Mouse (Mus musculus) liver, embryonic 14.5 days (tissue): ENCODE measurements around the gene Casp7. TPM values are rescaled to one million over a fixed set of nuclear protein-coding genes. Genes with fewer than 3 reads are reported as not detected.

Experiments
- ATAC-seq: fragments of 200-750 bp; cut with Nextera tagmentation; 2 replicates; pipeline ENCODE4 v1.8.0; 2017; ENCODE audit warnings: moderate number of reproducible peaks, mild to moderate bottlenecking, moderate library complexity; ENCODE audit not compliant: insufficient read depth
- DNase-seq, 3 experiments: peaks; one replicate each; pipeline ENCODE4 v3.0.0-alpha.2; 2012 to 2013; ENCODE audit warnings: low read depth in 3 of 3, low spot score in 3 of 3
- H3K27ac ChIP-seq: fragments of 300-500 bp; sonication (generic); 2 replicates; pipeline ENCODE4 v1.5.1; 2014; ENCODE audit warnings: moderate library complexity, mild to moderate bottlenecking, control low read depth, inconsistent platforms
- H3K27me3 ChIP-seq: fragments of 300-500 bp; sonication (generic); 2 replicates; pipeline ENCODE4 v1.6.1; 2014; ENCODE audit warnings: mild to moderate bottlenecking, low read length, moderate library complexity; ENCODE audit not compliant: control insufficient read depth, insufficient read depth
- H3K36me3 ChIP-seq: fragments of 300-500 bp; sonication (generic); replicated peaks from 2 replicates; pipeline ENCODE4 v1.6.1; 2014; ENCODE audit warnings: low read depth; ENCODE audit not compliant: control insufficient read depth, insufficient read depth
- H3K4me1 ChIP-seq, 2 experiments: fragments of 200-500 bp in 1 of 2; fragments of 300-500 bp in 1 of 2; sonication (generic) in 1 of 2; replicated peaks; 2 replicates each; pipeline ENCODE4 v1.6.1; 2012 to 2014; ENCODE audit warnings: antibody characterized with exemption in 1 of 2, inconsistent platforms in 1 of 2, low read length in 1 of 2; ENCODE audit not compliant: control insufficient read depth in 2 of 2, insufficient read depth in 2 of 2
- H3K4me2 ChIP-seq: fragments of 300-500 bp; sonication (generic); 2 replicates; pipeline ENCODE4 v1.6.1; 2014; ENCODE audit warnings: low read depth, mild to moderate bottlenecking, control low read depth, moderate library complexity
- H3K4me3 ChIP-seq, 2 experiments: fragments of 200-500 bp in 1 of 2; fragments of 300-500 bp in 1 of 2; sonication (generic) in 1 of 2; 2 replicates each; pipeline ENCODE4 v1.5.1; 2012 to 2014; ENCODE audit warnings: low read depth in 2 of 2, low read length in 2 of 2, mild to moderate bottlenecking in 2 of 2, control low read depth in 1 of 2, inconsistent platforms in 1 of 2, moderate library complexity in 1 of 2; ENCODE audit not compliant: insufficient read depth in 1 of 2
- H3K9ac ChIP-seq: fragments of 300-500 bp; sonication (generic); replicated peaks from 2 replicates; pipeline ENCODE4 v1.6.1; 2014; ENCODE audit warnings: mild to moderate bottlenecking, control low read depth, moderate library complexity
- H3K9me3 ChIP-seq: fragments of 300-500 bp; sonication (generic); 2 replicates; pipeline ENCODE4 v1.6.1; 2016; ENCODE audit warnings: low read length, mixed read lengths; ENCODE audit not compliant: control insufficient read depth
- CTCF ChIP-seq: IDR thresholded peaks from 2 replicates; pipeline ENCODE4 v1.5.1; 2016; ENCODE audit warnings: antibody characterized with exemption, low read depth, control low read depth
- EP300 ChIP-seq: IDR thresholded peaks from 2 replicates; pipeline ENCODE4 v1.6.1; 2016; ENCODE audit warnings: antibody characterized with exemption, low read depth
- WGBS: fragments of 180-500 bp; shearing (Covaris S2); extraction: QIAGEN DNeasy Blood & Tissue Kit; methylation state at CpG from one replicate; pipeline ENCODE4 v1.1.7; 2014; ENCODE audit not compliant: insufficient replicate concordance; 5-methylcytosine and 5-hydroxymethylcytosine counted together
- polyA plus RNA-seq, 2 experiments: library from polyadenylated mRNA; depleted of rRNA in 1 of 2; stranded (reverse) in 1 of 2; unstranded in 1 of 2; fragments of >200 nt; fragmentation: Nextera tagmentation in 1 of 2; extraction: Ambion mirVana in 1 of 2; gene quantifications; 2 replicates each; pipeline versions ENCODE4 v1.2.1 to v1.2.3; 2012 to 2014

Casp7 gene
- polyA plus RNA-seq, 2 experiments, result 9.5 to 13.2 TPM

GRCm38 (mm10) chr19:56452421-56452820, 55.5 kb downstream of the Casp7 start:
- 68% methylated on average over 2 of the region's 2 CpGs for WGBS
- Histone ChIP-seq H3K9me3 (no peaks in the 10 kb centered on the region), H3K27me3 (no peaks in the 10 kb centered on the region; the same call in 1 of the 2 replicates), H3K9ac (no peak overlapping the region), H3K36me3 (no peaks in the 10 kb centered on the region), H3K4me3 (no peak overlapping the region), H3K4me1 (no peaks in the 10 kb centered on the region), H3K4me2 (no peak overlapping the region), H3K27ac (no peak overlapping the region)
- no peak for TF ChIP-seq EP300
- no peak for TF ChIP-seq CTCF
- ATAC-seq, result no peak
- no peak for DNase-seq

DNA sequence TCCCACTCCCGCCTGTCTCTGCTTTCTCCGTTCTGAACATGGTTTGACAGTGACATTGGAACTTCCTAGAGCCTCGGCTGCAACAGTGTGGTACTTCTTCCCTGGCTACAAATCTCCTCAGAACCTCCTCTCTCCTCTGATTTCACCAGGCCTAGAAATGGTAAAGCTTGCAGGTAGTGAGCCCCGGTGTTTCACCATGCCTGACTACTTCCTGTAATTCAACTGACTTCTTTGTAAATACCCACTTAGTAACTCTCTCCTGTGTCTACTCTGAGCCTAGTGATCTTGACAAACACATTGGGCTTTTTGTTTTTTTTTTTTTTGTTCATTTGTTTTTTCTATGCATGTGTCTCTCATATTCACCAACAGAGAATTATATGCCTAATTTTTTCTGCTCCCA, 57.9 kb downstream of the Casp7 start:
- ATAC-seq, result no peak
- no peak overlapping the region for H3K27ac ChIP-seq
- no peaks in the 10 kb centered on the region for H3K9me3 ChIP-seq
- no peak overlapping the region for H3K4me2 ChIP-seq
- no peak overlapping the region for H3K4me3 ChIP-seq
- no peaks in the 10 kb centered on the region; the same call in 1 of the 2 replicates for H3K27me3 ChIP-seq
- H3K4me1 ChIP-seq, result no peaks in the 10 kb centered on the region
- 43% methylated on average over 4 of the region's 4 CpGs for WGBS
- no peaks in the 10 kb centered on the region for H3K36me3 ChIP-seq
- no peak for TF ChIP-seq CTCF
- DNase-seq, result no peak
- no peak overlapping the region for H3K9ac ChIP-seq

DNA sequence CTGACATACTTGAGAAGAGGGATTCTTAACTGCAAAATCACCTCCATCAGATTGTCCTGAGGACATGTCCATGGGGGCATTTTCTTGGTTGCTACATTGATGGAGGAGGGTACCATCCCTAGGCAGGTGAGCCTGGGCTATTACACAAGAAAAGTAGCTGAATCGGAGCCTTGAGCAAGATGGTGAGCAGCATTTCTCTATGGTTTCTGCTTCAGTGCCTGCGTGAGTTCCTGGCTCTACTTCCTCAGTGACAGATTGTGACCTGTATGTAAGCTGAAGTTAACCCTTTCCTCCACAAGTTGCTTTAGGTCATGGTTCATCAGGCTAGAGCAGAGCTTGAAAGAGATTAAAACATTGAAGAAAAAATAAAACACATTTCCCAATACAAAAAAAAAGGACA, 58.4 kb downstream of the Casp7 start:
- ATAC-seq (no peak), DNase-seq (no peak)
- Histone ChIP-seq H3K27me3 (no peaks in the 10 kb centered on the region), H3K4me3 (no peak overlapping the region), H3K4me1 (no peaks in the 10 kb centered on the region), H3K9me3 (no peaks in the 10 kb centered on the region), H3K36me3 (no peaks in the 10 kb centered on the region), H3K4me2 (no peak overlapping the region), H3K27ac (no peak overlapping the region), H3K9ac (no peak overlapping the region)
- 15% methylated on average over 2 of the region's 2 CpGs for WGBS
- TF ChIP-seq CTCF, result no peak
- TF ChIP-seq EP300, result no peak

DNA sequence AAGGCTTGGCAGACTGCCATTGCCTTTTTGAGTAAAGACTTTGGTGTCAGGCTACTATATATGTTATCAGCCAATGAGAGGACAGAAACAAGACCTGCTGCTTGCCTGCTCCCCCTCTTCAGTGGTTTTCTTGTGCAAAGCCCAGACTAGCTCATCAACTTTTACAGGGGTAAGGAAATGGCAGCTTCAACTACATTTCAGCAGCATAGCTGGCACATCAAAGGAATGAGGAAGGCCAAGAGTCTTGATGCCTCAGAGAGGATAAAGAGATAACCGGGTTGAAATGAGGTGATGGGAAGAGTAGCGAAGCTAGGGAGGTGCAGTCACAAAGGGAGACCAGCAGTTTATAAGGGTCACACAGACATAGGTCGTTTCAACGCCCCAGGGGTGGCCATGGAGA, 60.6 kb downstream of the Casp7 start:
- Histone ChIP-seq H3K9me3 (no peaks in the 10 kb centered on the region), H3K27ac (no peak overlapping the region), H3K9ac (no peak overlapping the region), H3K4me3 (no peak overlapping the region), H3K4me1 (no peaks in the 10 kb centered on the region; a peak in 1 of 4 replicates), H3K36me3 (no peaks in the 10 kb centered on the region), H3K4me2 (no peak overlapping the region), H3K27me3 (no peaks in the 10 kb centered on the region)
- no peak for DNase-seq
- ATAC-seq, result no peak
- 64% methylated on average over 4 of the region's 4 CpGs for WGBS
- TF ChIP-seq CTCF (no peak), EP300 (no peak)

DNA sequence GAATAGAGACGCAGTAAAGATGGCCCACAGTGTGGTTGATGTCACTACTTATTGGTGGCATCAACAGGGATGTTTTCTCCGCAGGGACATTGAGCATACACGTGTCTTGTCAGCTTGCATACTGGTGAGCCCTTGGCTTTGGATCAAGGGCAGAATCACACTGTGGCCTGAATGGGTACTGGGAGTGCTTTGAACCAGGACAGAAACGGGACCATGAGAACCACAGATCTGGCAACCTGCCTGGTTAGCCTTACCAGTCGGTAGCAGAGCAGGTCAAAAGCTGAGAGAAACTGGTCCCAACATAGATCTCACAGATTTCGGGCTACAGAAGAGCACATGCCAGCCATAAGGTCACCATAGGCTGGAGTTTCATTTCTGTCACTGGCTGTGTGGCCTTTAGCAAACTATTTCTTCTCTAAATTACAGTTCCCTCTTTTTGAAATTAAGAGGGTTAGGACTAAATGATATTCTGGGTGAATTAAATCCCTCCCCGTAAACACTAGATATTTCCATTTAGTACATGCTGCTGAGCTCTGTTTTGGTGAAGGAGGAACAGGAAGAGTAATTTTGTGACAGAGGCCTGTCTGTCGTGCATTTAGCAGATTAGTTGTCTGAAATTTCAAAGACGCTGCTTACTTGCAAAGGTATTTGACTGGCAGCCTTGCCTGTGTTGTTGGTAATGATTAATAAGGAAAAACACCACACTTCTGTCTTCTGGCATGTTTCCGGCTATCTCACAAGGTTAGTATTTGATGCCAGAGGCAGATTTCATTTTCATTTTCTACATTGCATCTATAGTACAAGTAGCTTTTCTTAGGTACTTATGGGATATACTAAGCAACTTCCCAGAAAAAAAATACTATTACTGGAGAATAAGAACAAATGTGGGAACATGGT, 62.5 kb downstream of the Casp7 start:
- 58% methylated on average over 10 of the region's 10 CpGs for WGBS
- H3K36me3 ChIP-seq, result no peaks in the 10 kb centered on the region
- H3K27ac ChIP-seq, result no peak overlapping the region
- H3K27me3 ChIP-seq, result no peaks in the 10 kb centered on the region
- H3K4me2 ChIP-seq, result no peak overlapping the region
- no peaks in the 10 kb centered on the region for H3K9me3 ChIP-seq
- DNase-seq (no peak), ATAC-seq (no peak)
- no peak overlapping the region for H3K4me3 ChIP-seq
- no peak overlapping the region for H3K9ac ChIP-seq
- H3K4me1 ChIP-seq, result no peaks in the 10 kb centered on the region; a peak in 1 of 4 replicates
- TF ChIP-seq EP300 (no peak), CTCF (no peak)
